ENCODE assay signal across 24 mouse cellular contexts in the genomic region with DNA sequence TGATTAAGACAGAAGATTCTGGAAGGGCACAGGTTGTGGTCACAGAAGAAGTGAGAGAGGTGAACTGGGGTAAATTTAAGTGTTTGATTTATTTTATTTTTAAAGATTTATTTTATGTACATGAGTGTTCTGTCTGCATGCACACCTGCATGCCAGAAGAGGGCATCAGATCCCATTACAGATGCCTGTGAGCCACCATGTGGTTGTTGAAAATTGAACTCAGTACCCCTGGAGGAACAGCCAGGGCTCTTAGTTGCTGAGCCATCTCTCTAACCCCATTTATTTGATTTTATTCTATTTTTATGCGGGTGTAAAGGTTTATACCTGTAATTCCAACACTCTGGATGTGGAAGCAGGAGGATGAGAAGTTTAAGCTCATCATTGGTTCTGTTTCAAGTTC. TPM values are rescaled to one million over a fixed set of nuclear protein-coding genes. Genes with fewer than 3 reads are reported as not detected.
DNase-seq lines count a peak whose midpoint lies in the region; ATAC-seq and TF ChIP-seq lines count a peak whose summit lies in the region.
"Had no signal": no experiment of that assay in that cellular context is flagged by ENCODE, and none has a peak within 500 bp of the region (broad histone marks: within the 10 kb centered on the region; RNA-seq: fewer than 3 reads in every experiment).

No protein-coding gene starts in this region.

- TF ChIP-seq POLR2A in ES-Bruce4 (IDR thresholded peaks at IDR 0.05; ENCODE audit: insufficient read depth, low read length), result no peak
- TF ChIP-seq POLR2A in lung, adult 2 months (IDR thresholded peaks at IDR 0.05; ENCODE audit: borderline replicate concordance, extremely low read depth, low read depth, low read length), result no peak

- TF ChIP-seq EP300 in ES-Bruce4 (IDR thresholded peaks at IDR 0.05; ENCODE audit: insufficient read depth, low read depth, low read length), result no peak
- no peak for TF ChIP-seq EP300 in stomach, postnatal 0 days (optimal IDR thresholded peaks at IDR 0.05)

- H3K4me2 ChIP-seq in kidney, postnatal 0 days (ENCODE audit: low read length), result no peak overlapping the region
- H3K4me2 ChIP-seq in midbrain, embryonic 11.5 days, result no peak overlapping the region
- no peak overlapping the region for H3K4me2 ChIP-seq in midbrain, embryonic 15.5 days
- H3K4me2 ChIP-seq in stomach, postnatal 0 days (replicated peaks; ENCODE audit: low read depth), result no peak overlapping the region
- H3K4me2 ChIP-seq: embryonic facial prominence, embryonic 12.5 days; heart, embryonic 11.5 days; heart, embryonic 15.5 days had no signal

- no peaks in the 10 kb centered on the region for H3K9me3 ChIP-seq in kidney, postnatal 0 days (replicated peaks; ENCODE audit: low read length)
- H3K9me3 ChIP-seq in midbrain, embryonic 11.5 days (ENCODE audit: control insufficient read depth, low read length), result no peaks in the 10 kb centered on the region
- no peaks in the 10 kb centered on the region for H3K9me3 ChIP-seq in midbrain, embryonic 15.5 days
- H3K9me3 ChIP-seq in ES-Bruce4 (replicated peaks; ENCODE audit: control insufficient read depth, insufficient read depth, low read length, poor library complexity, severe bottlenecking), result no peaks in the 10 kb centered on the region
- H3K9me3 ChIP-seq in stomach, postnatal 0 days (ENCODE audit: control insufficient read depth, low read length), result no peaks in the 10 kb centered on the region
- H3K9me3 ChIP-seq: embryonic facial prominence, embryonic 12.5 days; heart, embryonic 15.5 days; hindbrain, embryonic 10.5 days had no signal

- H3K36me3 ChIP-seq in kidney, postnatal 0 days (ENCODE audit: insufficient read depth, low read length), result no peaks in the 10 kb centered on the region
- no peaks in the 10 kb centered on the region for H3K36me3 ChIP-seq in midbrain, embryonic 11.5 days (ENCODE audit: control insufficient read depth, insufficient read depth, low read length)
- no peaks in the 10 kb centered on the region for H3K36me3 ChIP-seq in midbrain, embryonic 15.5 days (replicated peaks)
- no peaks in the 10 kb centered on the region for H3K36me3 ChIP-seq in ES-Bruce4 (ENCODE audit: control insufficient read depth, insufficient read depth, low read length, poor library complexity, severe bottlenecking)
- H3K36me3 ChIP-seq in stomach, postnatal 0 days (ENCODE audit: control insufficient read depth, insufficient read depth, low read length), result no peaks in the 10 kb centered on the region
- H3K36me3 ChIP-seq: embryonic facial prominence, embryonic 12.5 days; heart, embryonic 15.5 days; hindbrain, embryonic 10.5 days had no signal

- no peak for DNase-seq in kidney, postnatal 0 days (ENCODE audit: low spot score)
- DNase-seq in kidney, adult 8-10 months, result no peak
- DNase-seq in midbrain, embryonic 11.5 days (ENCODE audit: low spot score, missing footprints), result peak; percentile 21
- DNase-seq in stomach, postnatal 0 days (ENCODE audit: low spot score), result no peak
- DNase-seq in lung, adult 2 months, result no peak
- DNase-seq: adrenal gland, adult 2 months; adrenal gland, postnatal 25 days; B cell, adult 2 months; cerebellum, adult 2 months; cerebellum, postnatal 14 days; gastrocnemius, postnatal 14 days; heart, adult 2 months; heart, postnatal 14 days had no signal

- no peak overlapping the region for H3K9ac ChIP-seq in kidney, postnatal 0 days (ENCODE audit: low read depth, low read length)
- H3K9ac ChIP-seq in midbrain, embryonic 11.5 days (ENCODE audit: low read length), result no peak overlapping the region
- H3K9ac ChIP-seq in midbrain, embryonic 15.5 days, result no peak overlapping the region
- H3K9ac ChIP-seq in ES-Bruce4 (ENCODE audit: low read depth, poor library complexity, severe bottlenecking), result 0 out of 2 replicates have a peak overlapping the region, but pooled peaks have one; percentile 51
- H3K9ac ChIP-seq in stomach, postnatal 0 days (ENCODE audit: low read length), result no peak overlapping the region
- H3K9ac ChIP-seq: embryonic facial prominence, embryonic 12.5 days; heart, embryonic 15.5 days had no signal

- no peak overlapping the region for H3K27ac ChIP-seq in kidney, postnatal 0 days
- H3K27ac ChIP-seq in midbrain, embryonic 11.5 days (ENCODE audit: low read depth, low read length), result no peak overlapping the region
- H3K27ac ChIP-seq in midbrain, embryonic 15.5 days, result no peak overlapping the region
- no peak overlapping the region for H3K27ac ChIP-seq in ES-Bruce4 (ENCODE audit: insufficient read depth, low read length)
- H3K27ac ChIP-seq in stomach, postnatal 0 days (replicated peaks), result no peak overlapping the region
- H3K27ac ChIP-seq: embryonic facial prominence, embryonic 12.5 days; heart, adult 2 months; heart, embryonic 15.5 days; hindbrain, embryonic 10.5 days had no signal

- ATAC-seq in kidney, postnatal 0 days (replicated peaks; ENCODE audit: low FRiP score, low read depth), result no peak
- no peak for ATAC-seq in midbrain, embryonic 11.5 days (ENCODE audit: low FRiP score)
- no peak for ATAC-seq in midbrain, embryonic 15.5 days (replicated peaks)
- no peak for ATAC-seq in stomach, postnatal 0 days (ENCODE audit: low FRiP score, low TSS enrichment)
- ATAC-seq: activated CD4-positive, CD25-positive, alpha-beta regulatory T cell, adult 4 months; CD4-positive, CD25-positive, alpha-beta regulatory T cell, adult 4 months; forebrain, embryonic 16.5 days; hindbrain, embryonic 16.5 days; Patski had no signal

- no peaks in the 10 kb centered on the region for H3K27me3 ChIP-seq in kidney, postnatal 0 days (ENCODE audit: insufficient read depth, low read length)
- H3K27me3 ChIP-seq in midbrain, embryonic 11.5 days (ENCODE audit: control insufficient read depth, insufficient read depth, low read length), result no peaks in the 10 kb centered on the region
- 0 out of 2 replicates have a peak, but pooled peaks cover 3% of the 10 kb centered on the region for H3K27me3 ChIP-seq in midbrain, embryonic 15.5 days (replicated peaks)
- no peaks in the 10 kb centered on the region for H3K27me3 ChIP-seq in ES-Bruce4 (ENCODE audit: control insufficient read depth, insufficient read depth, low read length, poor library complexity, severe bottlenecking)
- no peaks in the 10 kb centered on the region for H3K27me3 ChIP-seq in stomach, postnatal 0 days (ENCODE audit: control insufficient read depth, insufficient read depth, low read length)
- H3K27me3 ChIP-seq: embryonic facial prominence, embryonic 12.5 days had no signal

- H3K4me3 ChIP-seq in kidney, postnatal 0 days (replicated peaks; ENCODE audit: low read depth, low read length), result no peak overlapping the region
- no peak overlapping the region for H3K4me3 ChIP-seq in midbrain, embryonic 11.5 days (ENCODE audit: low read depth, low read length)
- no peak overlapping the region for H3K4me3 ChIP-seq in midbrain, embryonic 15.5 days
- no peak overlapping the region for H3K4me3 ChIP-seq in ES-Bruce4 (ENCODE audit: low read depth, low read length)
- no peak overlapping the region for H3K4me3 ChIP-seq in stomach, postnatal 0 days (ENCODE audit: low read depth, low read length)
- H3K4me3 ChIP-seq in lung, adult 2 months (replicated peaks; ENCODE audit: extremely low read depth, low read depth, low read length), result no peak overlapping the region
- H3K4me3 ChIP-seq: embryonic facial prominence, embryonic 12.5 days; heart, adult 2 months; heart, embryonic 15.5 days; hindbrain, embryonic 10.5 days had no signal

- H3K4me1 ChIP-seq in kidney, postnatal 0 days (replicated peaks; ENCODE audit: insufficient read depth, low read length), result no peaks in the 10 kb centered on the region
- no peaks in the 10 kb centered on the region for H3K4me1 ChIP-seq in midbrain, embryonic 11.5 days (ENCODE audit: control insufficient read depth, insufficient read depth, low read length)
- H3K4me1 ChIP-seq in midbrain, embryonic 15.5 days, result no peaks in the 10 kb centered on the region
- peaks cover 5% of the 10 kb centered on the region for H3K4me1 ChIP-seq in ES-Bruce4 (ENCODE audit: control insufficient read depth, insufficient read depth, low read length)
- no peaks in the 10 kb centered on the region for H3K4me1 ChIP-seq in stomach, postnatal 0 days (replicated peaks; ENCODE audit: control insufficient read depth, insufficient read depth)
- H3K4me1 ChIP-seq in lung, adult 2 months (ENCODE audit: control insufficient read depth, insufficient read depth, low read length), result no peaks in the 10 kb centered on the region
- H3K4me1 ChIP-seq: embryonic facial prominence, embryonic 12.5 days; heart, embryonic 15.5 days had no signal

- WGBS in kidney, postnatal 0 days, result 79% methylated on average over 1 of the region's 1 CpGs
- WGBS in midbrain, embryonic 11.5 days, result 76% methylated on average over 1 of the region's 1 CpGs
- WGBS in midbrain, embryonic 15.5 days, result 83% methylated on average over 1 of the region's 1 CpGs
- WGBS in stomach, postnatal 0 days, result 86% methylated on average over 1 of the region's 1 CpGs
- 64% methylated on average over 1 of the region's 1 CpGs for WGBS in lung, adult 2 months

- TF ChIP-seq CTCF in kidney, postnatal 0 days (IDR thresholded peaks at IDR 0.05; ENCODE audit: low read depth), result peak; percentile 16; the same call in 1 of the 2 replicates
- TF ChIP-seq CTCF in ES-Bruce4 (IDR thresholded peaks at IDR 0.05; ENCODE audit: low read depth, low read length), result peak; percentile 19
- peak; percentile 28; the same call in 1 of the 2 replicates for TF ChIP-seq CTCF in stomach, postnatal 0 days (IDR thresholded peaks at IDR 0.05; ENCODE audit: low read depth)
- TF ChIP-seq CTCF in lung, adult 2 months (IDR thresholded peaks at IDR 0.05; ENCODE audit: insufficient read depth, low read length), result no peak

RNA-seq across cellular contexts. Expression of a gene that starts 40.1 kb away (rescaled TPM):
- polyA plus RNA-seq in kidney, postnatal 0 days (2015; fragmentation: Nextera tagmentation; extraction: Ambion mirVana), result 0.59 and 0.78 TPM in 2 replicates
- polyA plus RNA-seq in midbrain, embryonic 11.5 days (2014; fragmentation: Nextera tagmentation; extraction: Ambion mirVana), result 0.22 and 0.37 TPM in 2 replicates
- 0.15 TPM in 2 replicates for polyA plus RNA-seq in midbrain, embryonic 15.5 days (2015; fragmentation: Nextera tagmentation; extraction: Ambion mirVana)
- 3.6 and 4.7 TPM in 2 replicates for polyA plus RNA-seq in ES-Bruce4 (2011; ENCODE audit: insufficient read depth, insufficient read length, low read depth, missing spikeins)
- polyA plus RNA-seq in stomach, postnatal 0 days (2015; fragmentation: Nextera tagmentation; extraction: Ambion mirVana), result 2.7 TPM in 2 replicates
- polyA plus RNA-seq in lung, adult 2 months (2012; rRNA removed), result 11.9 and 13.9 TPM in 2 replicates
